Mouse (Mus musculus) right cerebral cortex, postnatal 10 days (tissue): ENCODE measurements around the gene Casz1.

Experiments used
- DNase-seq, 2 experiments: peaks; one replicate each; pipeline ENCODE4 v3.0.0; 2021; ENCODE audit warnings: low spot score in 2 of 2

Gene Casz1

GRCm38 (mm10) chr4:148876867-148877266 is 72.6 kb downstream of the Casz1 start:
- no peak for DNase-seq

DNA sequence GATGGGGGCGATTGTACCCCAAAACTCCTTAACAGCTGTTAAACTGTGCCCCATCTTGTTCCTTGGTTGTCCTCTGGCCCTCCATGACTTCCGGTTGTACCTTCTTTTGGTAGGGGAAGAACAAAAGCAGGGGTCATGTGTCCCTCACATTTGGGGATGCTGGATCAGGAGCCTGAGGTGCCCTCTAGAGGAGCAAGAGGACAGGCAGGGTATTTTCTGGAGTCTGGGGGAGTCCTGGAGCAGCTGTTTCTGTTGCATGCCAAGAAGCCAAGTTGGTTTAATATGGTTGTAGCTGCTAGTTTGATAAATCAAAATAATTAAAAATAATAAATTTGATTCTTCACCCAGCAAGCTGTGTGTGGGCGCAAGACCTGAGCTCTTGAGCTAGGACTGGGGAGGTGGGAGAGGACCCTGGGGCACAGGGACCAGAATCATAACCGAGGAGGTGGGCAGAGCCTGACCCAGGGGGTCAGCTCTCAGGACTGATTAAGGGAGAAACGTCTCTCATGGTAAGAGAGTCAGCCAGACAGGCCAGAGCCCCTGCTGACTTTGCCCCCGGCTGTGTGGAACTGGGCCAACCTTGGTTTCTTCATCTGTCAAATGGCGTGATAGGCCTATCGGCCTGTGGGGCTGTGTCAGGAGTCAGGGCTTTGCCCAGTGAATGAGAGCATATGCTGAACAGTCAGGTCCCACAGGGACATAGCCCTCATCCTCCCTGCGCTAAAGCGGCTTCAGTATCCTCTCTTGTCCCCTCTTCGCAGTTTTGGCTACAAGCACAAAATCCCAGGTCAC is 74.2 kb downstream of the Casz1 start:
- DNase-seq = no peak

DNA sequence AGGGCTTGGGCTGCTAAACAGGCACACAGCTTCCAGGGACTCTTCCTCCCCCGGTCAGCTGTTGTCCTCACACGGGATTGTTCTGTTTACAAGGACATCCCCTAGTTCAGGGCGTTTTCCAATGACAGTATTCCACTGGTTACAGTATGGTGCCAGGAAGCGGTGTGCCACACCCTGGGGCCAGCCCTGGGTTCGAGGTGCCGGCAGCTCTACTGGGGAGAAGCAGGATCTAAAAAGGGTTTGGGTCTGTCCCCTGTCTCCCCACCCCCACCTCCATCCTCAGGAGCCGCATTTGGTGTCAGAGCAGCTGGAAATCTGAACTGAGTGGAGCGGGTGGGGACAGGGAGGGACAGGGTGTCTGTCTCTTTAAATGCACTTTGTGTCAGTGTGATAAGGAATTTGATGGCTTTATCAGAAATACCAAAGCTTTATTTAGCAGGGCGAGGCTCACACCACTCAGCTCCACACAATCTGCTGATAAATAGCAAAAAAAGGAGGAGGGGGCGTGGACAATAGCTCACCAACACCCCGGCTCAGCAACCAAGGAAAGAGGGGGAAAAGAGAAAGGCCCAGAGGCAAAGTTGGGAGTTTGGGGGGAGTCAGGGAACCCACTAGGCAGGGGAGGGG is 74.9 kb downstream of the Casz1 start:
- DNase-seq = no peak

GRCm38 (mm10) chr4:148879631-148880030 is 75.4 kb downstream of the Casz1 start:
- no peak for DNase-seq

- no peak for DNase-seq
These were observed 76.9 kb downstream of the Casz1 start for GRCm38 (mm10) chr4:148881001-148881669.

GRCm38 (mm10) chr4:148881838-148882237 is 77.6 kb downstream of the Casz1 start:
- DNase-seq = no peak

GRCm38 (mm10) chr4:148882360-148882929 is 78.2 kb downstream of the Casz1 start:
- DNase-seq = no peak

GRCm38 (mm10) chr4:148884596-148884995 is 80.4 kb downstream of the Casz1 start:
- no peak for DNase-seq

GRCm38 (mm10) chr4:148885401-148885800 is 81.2 kb downstream of the Casz1 start:
- no peak for DNase-seq

DNA sequence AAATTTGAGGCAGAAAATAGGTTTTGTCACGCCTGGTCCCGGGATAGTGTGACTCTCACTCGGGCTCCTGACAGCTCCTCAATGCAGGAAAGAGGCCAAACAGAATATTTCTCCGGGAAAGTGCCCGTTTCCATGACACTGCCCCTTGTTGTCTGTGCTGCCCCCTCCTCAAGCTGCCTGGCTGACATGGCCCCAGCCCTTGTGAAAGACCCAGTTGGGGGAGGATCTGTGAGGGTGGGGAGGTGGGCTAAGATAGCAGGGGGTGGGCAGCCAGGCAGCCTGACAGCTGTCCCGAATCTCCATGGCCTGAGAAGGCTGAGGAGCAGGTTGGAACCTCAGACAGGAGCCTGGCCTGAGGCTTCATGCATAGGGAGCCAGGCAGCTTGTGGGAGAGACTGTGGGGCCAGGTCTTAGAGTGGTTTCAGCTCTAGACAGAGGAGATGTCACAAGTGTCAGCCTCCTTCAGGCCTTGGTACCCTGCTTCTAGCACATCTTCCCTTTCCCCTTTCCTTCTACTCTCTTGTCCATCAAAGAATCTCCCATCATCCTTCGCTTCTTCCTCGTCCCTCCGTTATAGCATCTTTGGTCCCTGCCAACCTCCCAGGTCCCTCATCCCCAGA is 81.8 kb downstream of the Casz1 start:
- no peak for DNase-seq

DNA sequence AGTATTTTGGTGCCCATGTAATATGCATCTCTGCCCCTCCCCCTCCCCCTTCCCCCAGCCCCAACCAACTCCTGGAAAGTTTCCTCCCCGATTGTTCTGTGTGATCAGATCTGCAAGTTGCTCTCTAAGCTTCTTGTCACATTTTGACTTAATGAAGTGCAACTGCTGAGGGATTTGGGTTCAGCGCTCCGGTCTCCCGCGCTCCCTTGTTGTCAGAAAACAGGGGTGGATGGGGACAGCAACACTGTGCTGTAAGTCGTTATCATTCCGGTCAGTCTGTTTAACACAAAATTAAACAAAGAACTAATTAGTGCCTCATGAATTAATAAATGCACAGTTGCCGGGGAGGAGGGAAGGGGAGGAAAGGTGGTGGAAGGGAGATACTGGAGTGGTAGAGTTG is 84.0 kb downstream of the Casz1 start:
- no peak for DNase-seq

DNA sequence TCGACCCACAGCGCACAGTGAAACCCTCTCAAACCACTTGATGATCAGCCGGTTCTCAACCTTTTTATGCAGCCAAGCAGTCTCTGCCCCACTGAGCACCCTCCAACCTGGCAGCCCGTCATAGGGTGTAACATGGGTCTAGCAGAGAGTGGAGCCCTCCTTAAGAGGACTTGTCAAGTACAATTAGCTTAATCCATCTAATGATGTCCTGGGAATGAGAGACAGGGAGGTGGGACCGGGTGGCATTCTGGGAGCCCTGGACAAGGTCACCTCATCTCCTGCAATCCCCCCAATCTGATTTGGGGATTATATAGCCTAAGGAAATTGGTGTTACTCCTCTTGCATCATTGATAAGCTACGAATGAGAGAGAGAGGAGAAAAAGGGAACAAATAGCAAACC is 84.8 kb downstream of the Casz1 start:
- DNase-seq = no peak

- DNase-seq = no peak
These were observed 86.2 kb downstream of the Casz1 start for GRCm38 (mm10) chr4:148890442-148890841.

GRCm38 (mm10) chr4:148890892-148891838 is 86.9 kb downstream of the Casz1 start:
- DNase-seq = peak in 1 of 2 experiments; percentile 33

GRCm38 (mm10) chr4:148896125-148896524 is 91.9 kb downstream of the Casz1 start:
- DNase-seq = no peak

- no peak for DNase-seq
These were observed 95.7 kb downstream of the Casz1 start for GRCm38 (mm10) chr4:148899927-148900294.

DNA sequence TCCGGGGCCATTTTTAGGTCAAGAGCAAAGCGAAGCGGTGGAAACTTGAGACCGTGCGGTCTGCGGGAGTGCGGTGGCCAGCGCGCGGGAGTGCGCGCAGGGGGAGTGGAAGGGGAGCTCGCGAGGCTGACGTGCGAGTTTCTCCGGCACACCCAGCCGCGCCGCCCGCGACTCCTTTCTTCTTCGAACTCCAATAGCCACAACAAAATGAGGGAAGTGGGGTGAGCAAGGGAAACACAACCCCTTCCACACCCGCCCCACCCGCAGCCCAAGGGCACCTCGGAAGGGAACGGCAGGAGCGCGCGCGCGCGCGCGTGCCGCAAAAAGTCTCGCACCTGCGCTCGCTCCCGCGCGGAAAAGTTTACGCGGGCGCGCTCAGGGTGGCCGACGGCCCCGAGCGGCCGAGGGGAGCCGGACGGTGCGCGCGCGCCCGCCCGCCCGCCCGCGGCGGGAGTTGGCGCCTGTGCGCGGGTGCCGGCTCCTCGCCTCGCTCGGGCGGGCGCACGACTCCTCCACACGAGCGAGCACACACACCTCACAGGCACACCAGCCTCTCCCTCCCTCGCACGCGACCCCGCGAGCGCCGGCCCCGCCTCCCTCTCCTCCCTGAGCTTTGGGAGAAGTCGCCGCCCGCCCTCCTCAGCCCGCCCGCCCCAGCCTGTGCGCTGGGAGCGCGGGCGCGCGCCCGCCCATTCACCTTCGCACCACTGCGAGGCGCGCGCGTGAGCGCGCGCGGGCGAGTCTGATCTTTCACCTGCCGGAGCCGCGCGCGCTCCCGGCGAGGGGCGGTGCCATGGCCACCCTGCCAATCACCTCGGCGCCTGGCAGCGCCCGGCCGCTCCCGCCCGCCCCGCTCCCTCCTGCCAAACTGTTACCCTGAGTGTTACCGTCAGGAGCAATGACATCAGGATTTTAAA is 96.3 kb downstream of the Casz1 start:
- peak; percentile 62 to 69 for DNase-seq

- DNase-seq = no peak
These were observed 97.2 kb downstream of the Casz1 start for GRCm38 (mm10) chr4:148901275-148902052.
